Mouse (Mus musculus) cerebellum, adult 2 months (tissue): ENCODE measurements around the gene Mrtfa. TPM values are rescaled to one million over a fixed set of nuclear protein-coding genes. Genes with fewer than 3 reads are reported as not detected.

Source experiments
- DNase-seq, 2 experiments: peaks; one replicate each; pipeline ENCODE4 v3.0.0; 2021
- H3K27ac ChIP-seq: fragments of 200-500 bp; 2 replicates; pipeline ENCODE4 v1.5.1; 2012; ENCODE audit warnings: low read length, control low read depth, inconsistent platforms; ENCODE audit not compliant: insufficient read depth
- H3K27me3 ChIP-seq: fragments of 200-500 bp; 2 replicates; pipeline ENCODE4 v1.6.1; 2012; ENCODE audit warnings: inconsistent platforms, mild to moderate bottlenecking, low read length, moderate library complexity; ENCODE audit not compliant: control insufficient read depth, insufficient read depth
- H3K4me1 ChIP-seq: fragments of 200-500 bp; 2 replicates; pipeline ENCODE4 v1.6.1; 2011; ENCODE audit warnings: low read length; ENCODE audit not compliant: control insufficient read depth, insufficient read depth
- H3K4me3 ChIP-seq: fragments of 200-500 bp; replicated peaks from 2 replicates; pipeline ENCODE3; 2011; ENCODE audit warnings: mild to moderate bottlenecking, low read depth, low read length, control low read depth; ENCODE audit not compliant: insufficient read depth
- CTCF ChIP-seq: fragments of 200-500 bp; IDR thresholded peaks from 2 replicates; pipeline ENCODE4 v1.5.1; 2011; ENCODE audit warnings: low read depth, mild to moderate bottlenecking, control low read depth, low read length, moderate library complexity, borderline replicate concordance; ENCODE audit not compliant: insufficient read depth
- POLR2A ChIP-seq: fragments of 200-500 bp; IDR thresholded peaks from 2 replicates; pipeline ENCODE4 v1.6.1; 2011; ENCODE audit warnings: low read length, control low read depth, borderline replicate concordance; ENCODE audit not compliant: insufficient read depth
- WGBS: fragments of 180-500 bp; shearing (Covaris S2); methylation state at CpG from one replicate; pipeline ENCODE4 v1.1.7; 2018; 5-methylcytosine and 5-hydroxymethylcytosine counted together
- polyA plus RNA-seq: library from polyadenylated mRNA; depleted of rRNA; stranded (reverse); fragments of >200 nt; gene quantifications from 2 replicates; pipeline ENCODE4 v1.2.3, GENCODE M21; 2012

Gene Mrtfa
- polyA plus RNA-seq, 1 experiment = 20.0 TPM

- TF ChIP-seq POLR2A (no peak), CTCF (no peak)
- Histone ChIP-seq H3K4me1 (no peaks in the 10 kb centered on the region), H3K4me3 (no peak overlapping the region), H3K27ac (no peak overlapping the region), H3K27me3 (no peaks in the 10 kb centered on the region)
- 66% methylated on average over 2 of the region's 2 CpGs for WGBS
- DNase-seq = no peak
Observed at GRCm38 (mm10) chr15:81154846-81155624, 35.5 kb downstream of the Mrtfa start.

GRCm38 (mm10) chr15:81141956-81142576 lies 48.5 kb downstream of the Mrtfa start:
- WGBS = 87% methylated on average over 11 of the region's 11 CpGs
- TF ChIP-seq CTCF (no peak), POLR2A (no peak)
- H3K4me3 ChIP-seq = no peak overlapping the region
- no peak overlapping the region for H3K27ac ChIP-seq
- no peaks in the 10 kb centered on the region for H3K4me1 ChIP-seq
- no peaks in the 10 kb centered on the region for H3K27me3 ChIP-seq
- no peak for DNase-seq

GRCm38 (mm10) chr15:81140004-81140403 lies 50.6 kb downstream of the Mrtfa start:
- Histone ChIP-seq H3K4me3 (no peak overlapping the region), H3K27me3 (no peaks in the 10 kb centered on the region), H3K27ac (no peak overlapping the region), H3K4me1 (no peaks in the 10 kb centered on the region)
- DNase-seq = no peak
- 98% methylated on average over 5 of the region's 5 CpGs for WGBS
- TF ChIP-seq POLR2A (no peak), CTCF (no peak)

- Histone ChIP-seq H3K4me1 (no peaks in the 10 kb centered on the region), H3K27ac (no peak overlapping the region), H3K4me3 (no peak overlapping the region), H3K27me3 (no peaks in the 10 kb centered on the region)
- WGBS = 35% methylated on average over 6 of the region's 6 CpGs
- TF ChIP-seq POLR2A (no peak), CTCF (no peak)
- DNase-seq = no peak
Observed at GRCm38 (mm10) chr15:81137298-81137697, 53.3 kb downstream of the Mrtfa start.

GRCm38 (mm10) chr15:81133781-81134180 lies 56.8 kb downstream of the Mrtfa start:
- Histone ChIP-seq H3K4me1 (no peaks in the 10 kb centered on the region), H3K27me3 (no peaks in the 10 kb centered on the region), H3K27ac (no peak overlapping the region), H3K4me3 (no peak overlapping the region)
- TF ChIP-seq CTCF (no peak), POLR2A (no peak)
- 98% methylated on average over 2 of the region's 2 CpGs for WGBS
- no peak for DNase-seq

GRCm38 (mm10) chr15:81131152-81131551 lies 59.4 kb downstream of the Mrtfa start:
- no peaks in the 10 kb centered on the region for H3K27me3 ChIP-seq
- H3K4me1 ChIP-seq = no peaks in the 10 kb centered on the region
- H3K4me3 ChIP-seq = no peak overlapping the region
- no peak overlapping the region for H3K27ac ChIP-seq
- TF ChIP-seq CTCF (no peak), POLR2A (no peak)
- WGBS = 96% methylated on average over 5 of the region's 5 CpGs
- no peak for DNase-seq

GRCm38 (mm10) chr15:81129970-81130369 lies 60.6 kb downstream of the Mrtfa start:
- WGBS = 35% methylated on average over 8 of the region's 8 CpGs
- no peak overlapping the region for H3K4me3 ChIP-seq
- no peaks in the 10 kb centered on the region for H3K27me3 ChIP-seq
- no peak for TF ChIP-seq CTCF
- no peak for TF ChIP-seq POLR2A
- DNase-seq = peak in 1 of 2 experiments; percentile 12
- no peaks in the 10 kb centered on the region for H3K4me1 ChIP-seq
- H3K27ac ChIP-seq = no peak overlapping the region
